Mouse (Mus musculus): ENCODE data around the gene P4ha1.
"Not testable (repeated sequence)": the region's sequence is repeated elsewhere in the genome, so short reads cannot be mapped to it uniquely, and the experiment has no call there.

Gene P4ha1

GRCm38 (mm10) chr10:59323100-59323487 lies at the start of gene P4ha1:
P4ha1 (plus strand) TSS chr10:59323296.
- in situ Hi-C loops (cut with MboI, MseI): no loop called here

GRCm38 (mm10) chr10:59275745-59276144 lies 47.4 kb upstream of the P4ha1 start:
- in situ Hi-C loops (cut with MboI, MseI): loop anchor here (10.0 kb wide), 1 partner anchor 461 kb away; the partner anchor contains the start of gene Sh3rf3

GRCm38 (mm10) chr10:59277116-59277515 lies 46.0 kb upstream of the P4ha1 start:
- in situ Hi-C loops (cut with MboI, MseI): loop anchor here (10.0 kb wide), 1 partner anchor 462 kb away; the partner anchor contains the start of gene Sh3rf3

GRCm38 (mm10) chr10:59277729-59278475 lies 45.2 kb upstream of the P4ha1 start:
- in situ Hi-C loops (cut with MboI, MseI): loop anchor here (10.0 kb wide), 1 partner anchor 463 kb away; the partner anchor contains the start of gene Sh3rf3

- in situ Hi-C loops (cut with MboI, MseI): no loop called here
Measured at GRCm38 (mm10) chr10:59283164-59283563, 39.9 kb upstream of the P4ha1 start.

DNA sequence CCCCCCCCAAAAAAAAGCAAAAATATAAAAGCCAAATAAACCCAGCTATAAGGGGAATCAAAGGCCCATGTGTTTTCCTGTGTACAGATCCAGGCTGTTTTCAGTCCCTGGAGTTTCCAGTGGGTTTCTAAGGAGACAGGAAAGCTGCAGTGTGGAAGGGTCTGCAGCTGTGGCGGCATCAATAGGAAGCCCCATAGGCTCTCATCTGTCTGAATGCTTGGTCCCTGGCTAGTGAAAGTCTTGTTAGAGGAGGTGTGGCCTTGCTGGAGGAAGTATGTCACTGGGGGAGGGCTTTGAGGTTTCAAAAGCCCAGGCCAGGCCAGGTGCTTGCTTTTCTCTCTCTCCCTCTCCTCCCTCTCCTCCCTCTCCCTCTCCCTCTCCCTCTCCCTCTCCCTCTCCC lies 39.3 kb upstream of the P4ha1 start:
- in situ Hi-C loops (cut with MboI, MseI): no loop called here

GRCm38 (mm10) chr10:59285530-59285929 lies 37.6 kb upstream of the P4ha1 start:
- in situ Hi-C loops (cut with MboI, MseI): no loop called here

DNA sequence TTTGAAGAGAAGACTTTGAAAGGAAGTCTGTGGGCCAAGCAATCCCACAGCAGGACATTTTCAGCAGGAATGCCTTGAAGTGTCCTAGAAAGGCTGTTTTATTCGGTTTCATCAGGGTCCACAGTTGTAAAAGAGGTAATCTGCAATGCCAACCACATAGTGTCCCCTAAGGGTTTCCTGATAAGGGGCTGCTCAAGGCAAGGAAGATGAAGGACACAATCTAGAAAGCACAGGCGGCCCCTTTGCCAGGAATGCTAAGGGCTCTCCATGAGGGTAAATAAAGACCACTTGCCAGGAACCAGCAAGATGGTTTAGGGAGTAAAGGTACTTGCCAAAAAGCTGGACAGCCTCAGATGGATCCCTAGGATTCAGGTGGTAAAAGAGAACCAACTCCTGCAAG lies 35.8 kb upstream of the P4ha1 start:
- in situ Hi-C loops (cut with MboI, MseI): no loop called here

GRCm38 (mm10) chr10:59287662-59288061 lies 35.4 kb upstream of the P4ha1 start:
- in situ Hi-C loops (cut with MboI, MseI): no loop called here

- in situ Hi-C loops (cut with MboI, MseI): no loop called here
Measured at GRCm38 (mm10) chr10:59289062-59289461, 34.0 kb upstream of the P4ha1 start.

GRCm38 (mm10) chr10:59291536-59291935 lies 31.6 kb upstream of the P4ha1 start:
- in situ Hi-C loops (cut with MboI, MseI): loop anchor here (10.0 kb wide), 1 partner anchor 573 kb away; no protein-coding TSS in a partner anchor

DNA sequence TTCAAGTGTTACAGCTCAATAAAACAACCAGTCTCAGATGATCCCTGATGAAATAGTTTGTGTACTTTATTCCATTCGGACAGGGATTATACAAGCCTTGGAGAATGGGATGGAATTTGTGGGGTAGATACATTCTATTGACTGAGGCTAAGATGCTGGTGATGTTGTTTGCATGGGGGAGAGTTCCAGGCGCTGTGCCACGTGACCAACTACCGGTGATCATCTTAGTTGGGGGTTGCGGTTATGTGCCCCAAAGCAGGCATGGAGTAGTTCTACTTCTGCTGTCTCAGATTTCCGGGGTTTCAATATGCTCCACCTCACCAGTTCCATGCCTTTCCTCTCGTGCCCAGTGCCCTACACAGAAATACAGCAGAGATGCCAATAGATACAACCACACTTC lies 31.0 kb upstream of the P4ha1 start:
- in situ Hi-C loops (cut with MboI, MseI): loop anchor here (10.0 kb wide), 1 partner anchor 573 kb away; no protein-coding TSS in a partner anchor

DNA sequence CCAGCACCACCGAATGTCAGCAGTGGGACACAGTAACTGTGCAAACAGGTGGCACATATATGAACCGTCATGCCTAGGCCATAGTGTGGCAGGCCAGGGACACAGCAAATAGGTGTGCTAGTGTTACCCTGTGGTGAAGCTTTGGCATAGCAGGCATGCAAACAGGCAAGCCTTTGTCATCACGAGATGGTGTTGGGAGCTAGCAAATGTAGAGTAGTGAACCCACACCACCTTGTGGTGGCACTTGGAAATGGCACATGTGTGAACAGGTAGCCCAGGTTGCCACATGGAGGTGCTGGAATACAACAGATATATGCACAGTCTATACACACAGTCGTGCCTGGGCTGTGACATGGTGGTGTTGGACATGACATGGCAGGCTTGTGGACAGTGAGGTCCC lies 30.5 kb upstream of the P4ha1 start:
- in situ Hi-C loops (cut with MboI, MseI): loop anchor here (10.0 kb wide), 1 partner anchor 572 kb away; no protein-coding TSS in a partner anchor

GRCm38 (mm10) chr10:59295241-59295811 lies 27.8 kb upstream of the P4ha1 start:
- in situ Hi-C loops (cut with MboI, MseI): loop anchor here (5.0 to 10.0 kb wide), 2 partner anchors 128 to 569 kb away; no protein-coding TSS in a partner anchor

- in situ Hi-C loops (cut with MboI, MseI): loop anchor here (5.0 to 10.0 kb wide), 2 partner anchors 129 to 569 kb away; no protein-coding TSS in a partner anchor
Measured at GRCm38 (mm10) chr10:59296261-59296660, 26.8 kb upstream of the P4ha1 start.

- in situ Hi-C loops (cut with MboI, MseI): not testable (repeated sequence)
Measured at GRCm38 (mm10) chr10:59302671-59303070, 20.4 kb upstream of the P4ha1 start.

- in situ Hi-C loops (cut with MboI, MseI): no loop called here
Measured at GRCm38 (mm10) chr10:59308993-59309715, 13.9 kb upstream of the P4ha1 start.

DNA sequence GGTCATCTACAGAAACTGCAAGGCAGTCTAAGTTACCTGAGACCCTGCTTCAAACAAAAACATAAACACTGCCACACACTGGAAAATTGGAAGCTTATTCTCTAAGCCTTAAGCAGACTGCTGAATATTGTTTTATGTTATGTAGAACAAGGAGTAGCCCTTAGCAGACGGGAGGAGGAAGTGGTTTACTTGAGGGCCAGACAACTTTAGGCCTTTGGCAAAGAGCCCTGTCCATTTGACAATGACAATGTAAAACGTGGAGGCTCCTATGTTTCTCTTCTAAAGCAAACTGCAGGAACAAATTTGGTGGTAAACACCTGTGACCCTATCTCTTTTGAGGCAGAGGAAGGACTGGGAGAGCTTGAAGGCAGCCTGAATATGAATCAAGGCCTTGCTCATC lies 13.0 kb upstream of the P4ha1 start:
- in situ Hi-C loops (cut with MboI, MseI): no loop called here

GRCm38 (mm10) chr10:59310691-59311457 lies 12.2 kb upstream of the P4ha1 start:
- in situ Hi-C loops (cut with MboI, MseI): no loop called here

- in situ Hi-C loops (cut with MboI, MseI): no loop called here
Measured at GRCm38 (mm10) chr10:59311881-59312280, 11.2 kb upstream of the P4ha1 start.

GRCm38 (mm10) chr10:59321112-59321511 lies 2.0 kb upstream of the P4ha1 start:
- in situ Hi-C loops (cut with MboI, MseI): no loop called here

All from regulatory T cell (primary cell).